Mouse (Mus musculus): ENCODE measurements at regions not wholly inside any gene's neighbourhood (a gene's known extent, or its start where the extent isn't known, plus 50 kb on each side); places are given as distances from the start of the nearest gene placed in this dataset.

GRCm38 (mm10) chr15:62128546-62129212, 1205.9 kb upstream of the A1bg start:
- TF ChIP-seq CTCF (IDR thresholded peaks at IDR 0.05; ENCODE audit: low read depth, low read length) (no peak), POLR2A (IDR thresholded peaks at IDR 0.05; ENCODE audit: insufficient read depth, low read length) (no peak), EP300 (IDR thresholded peaks at IDR 0.05; ENCODE audit: insufficient read depth, low read depth, low read length) (no peak)
